Mouse (Mus musculus): ENCODE measurements around the gene Tas1r1. TPM values are rescaled to one million over a fixed set of nuclear protein-coding genes. Genes with fewer than 3 reads are reported as not detected.

The Tas1r1 gene
- total RNA-seq, 4 experiments from 2014 or later, result 0.32 to 1.3 (median 0.66) TPM

- DNase-seq (ENCODE audit: low spot score in 2 of 2), result no peak
These were observed 27.6 kb downstream of the Tas1r1 start for GRCm38 (mm10) chr4:152010707-152011134.

- DNase-seq (ENCODE audit: low spot score in 2 of 2), result peak; percentile 50 to 71
These were observed 28.2 kb downstream of the Tas1r1 start for GRCm38 (mm10) chr4:152010091-152010706.

- peak; percentile 63 to 84 for DNase-seq (ENCODE audit: low spot score in 2 of 2)
These were observed 29.0 kb downstream of the Tas1r1 start for GRCm38 (mm10) chr4:152009076-152010051.

GRCm38 (mm10) chr4:152008622-152009075, 29.7 kb downstream of the Tas1r1 start, which contains the start of gene Klhl21:
TSS of gene Klhl21 (plus strand) at chr4:152008803.
- peak; percentile 95 to 96 for DNase-seq (ENCODE audit: low spot score in 2 of 2)

GRCm38 (mm10) chr4:152008148-152008500, 30.2 kb downstream of the Tas1r1 start:
- DNase-seq (ENCODE audit: low spot score in 2 of 2), result no peak

GRCm38 (mm10) chr4:152007481-152008147, 30.8 kb downstream of the Tas1r1 start:
- DNase-seq (ENCODE audit: low spot score in 2 of 2), result no peak

- no peak for DNase-seq (ENCODE audit: low spot score in 2 of 2)
These were observed 31.6 kb downstream of the Tas1r1 start for GRCm38 (mm10) chr4:152006812-152007211.

- DNase-seq (ENCODE audit: low spot score in 2 of 2), result no peak
These were observed 32.2 kb downstream of the Tas1r1 start for GRCm38 (mm10) chr4:152006137-152006536.

GRCm38 (mm10) chr4:152002063-152002462, 36.3 kb downstream of the Tas1r1 start:
- no peak for DNase-seq (ENCODE audit: low spot score in 2 of 2)

GRCm38 (mm10) chr4:152001335-152001734, 37.0 kb downstream of the Tas1r1 start:
- no peak for DNase-seq (ENCODE audit: low spot score in 2 of 2)

GRCm38 (mm10) chr4:152000906-152001305, 37.5 kb downstream of the Tas1r1 start:
- DNase-seq (ENCODE audit: low spot score in 2 of 2), result no peak

- DNase-seq (ENCODE audit: low spot score in 2 of 2), result no peak
These were observed 38.9 kb downstream of the Tas1r1 start for GRCm38 (mm10) chr4:151999481-151999880.

GRCm38 (mm10) chr4:151997701-151998100, 40.7 kb downstream of the Tas1r1 start:
- no peak for DNase-seq (ENCODE audit: low spot score in 2 of 2)

- no peak for DNase-seq (ENCODE audit: low spot score in 2 of 2)
These were observed 41.5 kb downstream of the Tas1r1 start for GRCm38 (mm10) chr4:151996951-151997222.

- DNase-seq (ENCODE audit: low spot score in 2 of 2), result peak; percentile 98 to 99
These were observed 42.0 kb downstream of the Tas1r1 start, which contains the start of gene Phf13 for GRCm38 (mm10) chr4:151996173-151996950. TSS of gene Phf13 (minus strand) at chr4:151996258.

GRCm38 (mm10) chr4:151995371-151996172, 42.8 kb downstream of the Tas1r1 start:
- DNase-seq (ENCODE audit: low spot score in 2 of 2), result no peak

GRCm38 (mm10) chr4:151994228-151995171, 43.9 kb downstream of the Tas1r1 start:
- no peak for DNase-seq (ENCODE audit: low spot score in 2 of 2)

- DNase-seq (ENCODE audit: low spot score in 2 of 2), result no peak
These were observed 45.3 kb downstream of the Tas1r1 start for GRCm38 (mm10) chr4:151993035-151993434.

GRCm38 (mm10) chr4:151992091-151992490, 46.3 kb downstream of the Tas1r1 start:
- DNase-seq (ENCODE audit: low spot score in 2 of 2), result no peak

Measured in gastrocnemius, adult 8-10 months (tissue).